Mouse (Mus musculus): ENCODE data around the gene Agap2. TPM values are rescaled to one million over a fixed set of nuclear protein-coding genes. Genes with fewer than 3 reads are reported as not detected.

Agap2 gene
- total and polyA plus RNA-seq, 3 experiments, result 24.8 to 43.5 (median 26.1) TPM

- H3K9ac ChIP-seq (ENCODE audit: insufficient read depth, low read depth), result no peak overlapping the region
- TF ChIP-seq POLR2AphosphoS2 (IDR thresholded peaks at IDR 0.05; ENCODE audit: low read depth, low read length), result no peak
- H3K4me2 ChIP-seq (ENCODE audit: insufficient read depth, low read depth, poor library complexity, severe bottlenecking), result no peak overlapping the region
- H3K36me3 ChIP-seq (replicated peaks in 1 of 2; ENCODE audit: control insufficient read depth in 1 of 2, insufficient read depth in 1 of 2, low read length in 1 of 2), result no peaks in the 10 kb centered on the region
- H3K27ac ChIP-seq (ENCODE audit: insufficient read depth, low read depth), result no peak overlapping the region
- H3K9me3 ChIP-seq (replicated peaks; ENCODE audit: low read length), result no peaks in the 10 kb centered on the region
- in situ Hi-C loops (cut with MboI; ENCODE audit: low pct_ligation_motif_present, low pct_unique_long_range_greater_than_20kb, low sequenced_read_pairs), result no loop called here
- dilution Hi-C loops (cut with MboI; ENCODE audit: extremely low pct_ligation_motif_present, extremely low pct_unique_long_range_greater_than_20kb, low sequenced_read_pairs), result no loop called here
- DNase-seq (ENCODE audit: extremely low read depth), result no peak
- no peak overlapping the region for H3K4me3 ChIP-seq (replicated peaks in 1 of 3; ENCODE audit: low read depth in 2 of 3, low read length in 2 of 3, poor library complexity in 1 of 3)
- peaks cover 6 to 36% of the 10 kb centered on the region in 2 experiments for H3K4me1 ChIP-seq (ENCODE audit: control insufficient read depth in 1 of 2, insufficient read depth in 2 of 2)
- H3K79me2 ChIP-seq (replicated peaks; ENCODE audit: control insufficient read depth, extremely low read depth, insufficient read depth, poor library complexity, severe bottlenecking), result no peaks in the 10 kb centered on the region
- H3K27me3 ChIP-seq (replicated peaks), result no peaks in the 10 kb centered on the region
Measured at GRCm38 (mm10) chr10:127136510-127136909, 61.4 kb downstream of the Agap2 start.

DNA sequence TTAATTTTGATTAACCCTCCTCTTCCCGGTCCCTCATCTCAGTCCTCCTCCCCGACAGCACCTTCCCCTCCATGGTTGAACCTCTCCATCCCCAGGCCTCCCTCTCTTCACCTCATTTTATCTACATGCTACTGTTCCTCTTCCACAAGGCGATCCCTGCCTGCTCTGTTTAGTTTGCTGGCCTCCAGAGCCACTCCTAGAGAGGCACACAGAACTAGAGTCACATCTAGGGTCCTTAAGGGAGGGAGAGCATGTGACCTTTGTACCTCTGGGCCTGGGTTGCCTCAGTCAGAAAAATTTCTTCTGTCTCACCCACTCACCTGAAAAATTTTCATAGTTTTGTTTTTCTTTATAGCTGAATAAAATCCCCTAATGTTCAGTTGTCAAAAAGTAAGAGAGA, 62.8 kb downstream of the Agap2 start:
- H3K27me3 ChIP-seq (replicated peaks), result no peaks in the 10 kb centered on the region
- TF ChIP-seq TBP (conservative IDR thresholded peaks at IDR 0.05; ENCODE audit: low read depth, low read length) (no peak), MEF2A (IDR thresholded peaks at IDR 0.05; ENCODE audit: borderline replicate concordance, low read depth, low read length) (no peak)
- DNase-seq (ENCODE audit: extremely low read depth), result no peak
- H3K9ac ChIP-seq (ENCODE audit: insufficient read depth, low read depth), result no peak overlapping the region
- no peaks in the 10 kb centered on the region for H3K79me2 ChIP-seq (replicated peaks; ENCODE audit: control insufficient read depth, extremely low read depth, insufficient read depth, poor library complexity, severe bottlenecking)
- no peak overlapping the region for H3K4me2 ChIP-seq (ENCODE audit: insufficient read depth, low read depth, poor library complexity, severe bottlenecking)
- no peaks in the 10 kb centered on the region for H3K9me3 ChIP-seq (replicated peaks; ENCODE audit: low read length)
- H3K4me3 ChIP-seq (replicated peaks in 1 of 3; ENCODE audit: low read depth in 2 of 3, low read length in 2 of 3, poor library complexity in 1 of 3), result no peak overlapping the region
- no peaks in the 10 kb centered on the region for H3K36me3 ChIP-seq (replicated peaks in 1 of 2; ENCODE audit: control insufficient read depth in 1 of 2, insufficient read depth in 1 of 2, low read length in 1 of 2)
- no peak overlapping the region for H3K27ac ChIP-seq (ENCODE audit: insufficient read depth, low read depth)
- H3K4me1 ChIP-seq (ENCODE audit: control insufficient read depth in 1 of 2, insufficient read depth in 2 of 2), result peaks cover 7 to 39% of the 10 kb centered on the region in 2 experiments
- dilution Hi-C loops (cut with MboI; ENCODE audit: extremely low pct_ligation_motif_present, extremely low pct_unique_long_range_greater_than_20kb, low sequenced_read_pairs), result no loop called here
- in situ Hi-C loops (cut with MboI; ENCODE audit: low pct_ligation_motif_present, low pct_unique_long_range_greater_than_20kb, low sequenced_read_pairs), result no loop called here

DNA sequence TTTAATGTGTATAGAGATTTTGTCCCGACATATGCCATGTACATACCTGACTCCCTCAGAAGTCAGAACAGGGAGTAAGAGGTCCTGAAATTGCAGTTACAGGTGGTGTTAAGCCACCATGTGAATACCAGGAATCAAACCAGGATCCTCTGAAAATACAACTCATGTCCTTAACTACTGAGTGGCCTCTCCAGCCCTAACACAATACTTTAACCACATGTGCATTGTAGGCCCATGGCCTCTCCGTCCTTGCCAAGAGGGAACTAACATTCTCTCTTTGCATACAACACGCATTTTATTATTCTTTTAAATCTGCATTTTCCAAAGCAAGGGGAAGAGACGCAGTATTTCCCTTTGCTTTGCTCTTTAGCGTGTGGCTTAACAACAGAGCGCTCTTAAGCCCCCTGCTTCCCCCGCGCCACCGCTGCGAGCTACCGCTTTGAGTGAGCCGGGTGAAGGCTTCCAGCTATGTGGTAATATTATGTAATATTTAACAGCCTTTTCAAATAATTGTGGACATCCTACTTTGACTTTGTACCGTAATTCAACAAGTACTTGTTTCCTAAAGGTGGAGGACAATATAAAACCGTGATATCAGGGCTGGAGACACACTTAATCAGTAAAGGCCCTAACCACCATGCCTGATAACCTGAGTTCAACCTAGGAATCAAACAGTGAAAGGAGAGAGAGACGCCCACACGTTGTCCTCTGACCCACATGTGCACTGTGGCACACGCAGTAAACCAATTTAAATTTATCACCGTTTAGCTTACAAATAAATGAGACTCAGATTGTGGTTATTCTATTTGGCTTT, 63.5 kb downstream of the Agap2 start:
- H3K27ac ChIP-seq (ENCODE audit: insufficient read depth, low read depth), result no peak overlapping the region
- DNase-seq (ENCODE audit: extremely low read depth), result no peak
- dilution Hi-C loops (cut with MboI; ENCODE audit: extremely low pct_ligation_motif_present, extremely low pct_unique_long_range_greater_than_20kb, low sequenced_read_pairs) (no loop called here), in situ Hi-C loops (cut with MboI; ENCODE audit: low pct_ligation_motif_present, low pct_unique_long_range_greater_than_20kb, low sequenced_read_pairs) (no loop called here)
- no peaks in the 10 kb centered on the region for H3K36me3 ChIP-seq (replicated peaks in 1 of 2; ENCODE audit: control insufficient read depth in 1 of 2, insufficient read depth in 1 of 2, low read length in 1 of 2)
- no peak overlapping the region for H3K4me3 ChIP-seq (replicated peaks in 1 of 3; ENCODE audit: low read depth in 2 of 3, low read length in 2 of 3, poor library complexity in 1 of 3)
- no peaks in the 10 kb centered on the region for H3K27me3 ChIP-seq (replicated peaks)
- H3K9ac ChIP-seq (ENCODE audit: insufficient read depth, low read depth), result no peak overlapping the region
- TF ChIP-seq BHLHE40 (IDR thresholded peaks at IDR 0.05; ENCODE audit: low read depth, low read length) (no peak), SMC3 (IDR thresholded peaks at IDR 0.05; ENCODE audit: low read depth, low read length) (no peak), RAD21 (IDR thresholded peaks at IDR 0.05; ENCODE audit: low read depth, low read length) (no peak), E2F4 (IDR thresholded peaks at IDR 0.05; ENCODE audit: insufficient replicate concordance, low read depth, low read length) (no peak), JUN (IDR thresholded peaks at IDR 0.05; ENCODE audit: insufficient read depth, low read depth, low read length) (no peak), GABPA (IDR thresholded peaks at IDR 0.05; ENCODE audit: insufficient replicate concordance, low read depth, low read length) (no peak), ETS1 (conservative IDR thresholded peaks at IDR 0.05; ENCODE audit: low read depth, low read length) (no peak), MAZ (IDR thresholded peaks at IDR 0.05; ENCODE audit: low read depth, low read length) (no peak), TCF12 (IDR thresholded peaks at IDR 0.05; ENCODE audit: low read depth, low read length) (no peak), KAT2A (IDR thresholded peaks at IDR 0.05; ENCODE audit: insufficient replicate concordance, low read length) (no peak), MAX (IDR thresholded peaks at IDR 0.05; ENCODE audit: low read length) (no peak), MAFK (IDR thresholded peaks at IDR 0.05; ENCODE audit: insufficient replicate concordance, low read length) (no peak), ZC3H11A (IDR thresholded peaks at IDR 0.05; ENCODE audit: low read depth, low read length) (no peak), EP300 (IDR thresholded peaks at IDR 0.05; ENCODE audit: low read length) (no peak), MXI1 (IDR thresholded peaks at IDR 0.05; ENCODE audit: low read depth, low read length) (no peak), POLR2AphosphoS2 (IDR thresholded peaks at IDR 0.05; ENCODE audit: low read depth, low read length) (no peak), UBTF (IDR thresholded peaks at IDR 0.05; ENCODE audit: low read depth, low read length) (no peak), RCOR1 (conservative IDR thresholded peaks at IDR 0.05; ENCODE audit: low read depth, low read length) (no peak), ZMIZ1 (IDR thresholded peaks at IDR 0.05; ENCODE audit: low read depth, low read length) (no peak), NRF1 (IDR thresholded peaks at IDR 0.05; ENCODE audit: low read depth, low read length) (no peak)
- no peak overlapping the region for H3K4me2 ChIP-seq (ENCODE audit: insufficient read depth, low read depth, poor library complexity, severe bottlenecking)
- H3K79me2 ChIP-seq (replicated peaks; ENCODE audit: control insufficient read depth, extremely low read depth, insufficient read depth, poor library complexity, severe bottlenecking), result no peaks in the 10 kb centered on the region
- H3K4me1 ChIP-seq (ENCODE audit: control insufficient read depth in 1 of 2, insufficient read depth in 2 of 2), result peaks cover 7 to 39% of the 10 kb centered on the region in 2 experiments
- no peaks in the 10 kb centered on the region for H3K9me3 ChIP-seq (replicated peaks; ENCODE audit: low read length)

Data from CH12.LX (cell line).